Mouse (Mus musculus) ES-Bruce4 (cell line): Measurements from ENCODE around the gene Cmtm2a.

Experiments
- CTCF ChIP-seq: IDR thresholded peaks from one replicate; pipeline ENCODE4 v1.8.1; 2011; ENCODE audit warnings: low read depth, low read length
- EP300 ChIP-seq: IDR thresholded peaks from 2 replicates; pipeline ENCODE4 v1.6.1; 2011; ENCODE audit warnings: low read depth, low read length; ENCODE audit not compliant: insufficient read depth
- POLR2A ChIP-seq: IDR thresholded peaks from one replicate; pipeline ENCODE4 v1.8.1; 2011; ENCODE audit warnings: low read length; ENCODE audit not compliant: insufficient read depth

GRCm38 (mm10) chr8:104248276-104248675 is 44.7 kb downstream of the Cmtm2a start, which contains the start of gene Tk2:
- TF ChIP-seq CTCF (no peak), POLR2A (peak; percentile 32), EP300 (no peak)
